In the genomic region with DNA sequence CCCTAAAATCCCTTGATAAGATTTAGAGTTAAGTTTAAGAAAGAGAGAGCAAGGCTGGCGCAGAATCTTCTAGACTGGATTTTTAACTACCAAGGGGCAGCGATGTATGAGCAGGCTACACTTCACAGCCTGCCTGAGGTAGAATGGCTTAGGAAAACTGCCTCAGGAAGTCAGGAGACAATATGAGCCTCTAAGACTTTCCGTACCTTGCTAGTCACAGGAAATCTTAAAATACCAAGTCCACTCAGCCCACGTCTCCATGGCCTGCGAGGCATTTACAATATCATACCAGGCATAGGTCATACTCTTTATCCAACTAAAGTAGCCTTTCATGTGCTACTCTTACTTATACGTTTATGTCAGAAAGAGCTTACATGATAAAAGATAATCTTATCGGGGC, we compare ENCODE assay signal across 15 mouse cellular contexts. TPM values are rescaled to one million over a fixed set of nuclear protein-coding genes. Genes with fewer than 3 reads are reported as not detected.
DNase-seq lines count a peak whose midpoint lies in the region; ATAC-seq and TF ChIP-seq lines count a peak whose summit lies in the region.
"Had no signal": no experiment of that assay in that cellular context is flagged by ENCODE, and none has a peak within 500 bp of the region (broad histone marks: within the 10 kb centered on the region; RNA-seq: fewer than 3 reads in every experiment).

No protein-coding gene starts in this region.

- H3K4me2 ChIP-seq in kidney, embryonic 15.5 days: no peak overlapping the region
- no peak overlapping the region for H3K4me2 ChIP-seq in heart, postnatal 0 days (ENCODE audit: low read depth, low read length)
- H3K4me2 ChIP-seq in forebrain, postnatal 0 days (ENCODE audit: low read depth): no peak overlapping the region
- H3K4me2 ChIP-seq: forebrain, embryonic 12.5 days; liver, embryonic 12.5 days; midbrain, embryonic 11.5 days had no signal

- H3K27ac ChIP-seq in kidney, embryonic 15.5 days: 0 out of 2 replicates have a peak overlapping the region, but pooled peaks have one; percentile 32
- H3K27ac ChIP-seq in cortical plate, adult 2 months (ENCODE audit: insufficient read depth, low read length): 0 out of 2 replicates have a peak overlapping the region, but pooled peaks have one; percentile 3
- H3K27ac ChIP-seq in heart, postnatal 0 days (ENCODE audit: low read depth): peak overlapping the region; percentile 71
- no peak overlapping the region for H3K27ac ChIP-seq in forebrain, postnatal 0 days (ENCODE audit: low read depth, low read length)
- H3K27ac ChIP-seq: forebrain, embryonic 12.5 days; liver, embryonic 12.5 days had no signal

- DNase-seq in heart, adult 8-10 months (ENCODE audit: low spot score): peak; percentile 60
- no peak for DNase-seq in heart, postnatal 14 days
- no peak for DNase-seq in kidney, adult 18-20 months
- no peak for DNase-seq in heart, postnatal 0 days (ENCODE audit: low spot score)
- no peak for DNase-seq in forebrain, postnatal 0 days
- no peak for DNase-seq in adrenal gland, postnatal 36 days
- DNase-seq: B cell, adult 2 months; cerebellum, postnatal 14 days; right cerebral cortex, postnatal 25 days had no signal

- no peak for TF ChIP-seq EP300 in heart, postnatal 0 days (IDR thresholded peaks at IDR 0.05; ENCODE audit: low read depth)

- no peaks in the 10 kb centered on the region for H3K36me3 ChIP-seq in kidney, embryonic 15.5 days
- no peaks in the 10 kb centered on the region for H3K36me3 ChIP-seq in heart, postnatal 0 days (replicated peaks; ENCODE audit: control insufficient read depth, insufficient read depth, low read length)
- no peaks in the 10 kb centered on the region for H3K36me3 ChIP-seq in forebrain, postnatal 0 days (ENCODE audit: insufficient read depth)
- H3K36me3 ChIP-seq: forebrain, embryonic 12.5 days; liver, embryonic 12.5 days had no signal

- no peak overlapping the region for H3K9ac ChIP-seq in kidney, embryonic 15.5 days
- H3K9ac ChIP-seq in heart, postnatal 0 days (replicated peaks; ENCODE audit: low read depth, low read length): no peak overlapping the region
- H3K9ac ChIP-seq in forebrain, postnatal 0 days: no peak overlapping the region
- H3K9ac ChIP-seq: forebrain, embryonic 12.5 days; liver, embryonic 12.5 days had no signal

- no peak for TF ChIP-seq CTCF in cortical plate, adult 2 months (IDR thresholded peaks at IDR 0.05; ENCODE audit: extremely low read depth, insufficient read depth, low read length)
- TF ChIP-seq CTCF in heart, postnatal 0 days (IDR thresholded peaks at IDR 0.05; ENCODE audit: low read depth): no peak
- TF ChIP-seq CTCF in forebrain, postnatal 0 days (IDR thresholded peaks at IDR 0.05; ENCODE audit: low read depth): no peak

- ATAC-seq in kidney, embryonic 15.5 days (replicated peaks; ENCODE audit: low FRiP score): no peak
- ATAC-seq in heart, postnatal 0 days (ENCODE audit: insufficient read depth, low read depth): no peak
- ATAC-seq in forebrain, postnatal 0 days: no peak
- ATAC-seq: inflammation-experienced regulatory T-cells, adult 6 months had no signal

- intact Hi-C loops in heart, postnatal 14 days (cut with DNase I): no loop called here

- WGBS in kidney, embryonic 15.5 days: 67% methylated on average over 7 of the region's 7 CpGs
- WGBS in heart, postnatal 0 days: 45% methylated on average over 7 of the region's 7 CpGs
- WGBS in forebrain, postnatal 0 days: 88% methylated on average over 7 of the region's 7 CpGs

- H3K4me3 ChIP-seq in kidney, embryonic 15.5 days (replicated peaks): no peak overlapping the region
- H3K4me3 ChIP-seq in cortical plate, adult 2 months (ENCODE audit: insufficient read depth, low read length): no peak overlapping the region
- H3K4me3 ChIP-seq in heart, postnatal 0 days (ENCODE audit: low read depth, low read length): no peak overlapping the region
- H3K4me3 ChIP-seq in forebrain, postnatal 0 days (ENCODE audit: low read depth, low read length): no peak overlapping the region
- H3K4me3 ChIP-seq: forebrain, embryonic 12.5 days; liver, embryonic 12.5 days had no signal

- H3K9me3 ChIP-seq in kidney, embryonic 15.5 days (replicated peaks): no peaks in the 10 kb centered on the region
- H3K9me3 ChIP-seq in heart, postnatal 0 days (replicated peaks; ENCODE audit: control insufficient read depth, low read length): no peaks in the 10 kb centered on the region
- H3K9me3 ChIP-seq in forebrain, postnatal 0 days (ENCODE audit: low read length): no peaks in the 10 kb centered on the region
- H3K9me3 ChIP-seq: forebrain, embryonic 12.5 days; liver, embryonic 12.5 days had no signal

- H3K27me3 ChIP-seq in kidney, embryonic 15.5 days: no peaks in the 10 kb centered on the region
- H3K27me3 ChIP-seq in heart, postnatal 0 days (ENCODE audit: control insufficient read depth, insufficient read depth, low read length): no peaks in the 10 kb centered on the region
- H3K27me3 ChIP-seq in forebrain, postnatal 0 days (ENCODE audit: insufficient read depth, low read length): no peaks in the 10 kb centered on the region
- H3K27me3 ChIP-seq: forebrain, embryonic 12.5 days; liver, embryonic 12.5 days had no signal

- no peak for TF ChIP-seq POLR2A in cortical plate, adult 2 months (IDR thresholded peaks at IDR 0.05; ENCODE audit: extremely low read depth, insufficient read depth, low read length)

- H3K4me1 ChIP-seq in kidney, embryonic 15.5 days: peaks cover 10% of the 10 kb centered on the region
- no peaks in the 10 kb centered on the region for H3K4me1 ChIP-seq in cortical plate, adult 2 months (ENCODE audit: control insufficient read depth, insufficient read depth, low read length)
- peaks cover 36% of the 10 kb centered on the region for H3K4me1 ChIP-seq in heart, postnatal 0 days (ENCODE audit: control insufficient read depth, insufficient read depth)
- no peaks in the 10 kb centered on the region for H3K4me1 ChIP-seq in forebrain, postnatal 0 days (ENCODE audit: insufficient read depth)

RNA-seq across cellular contexts. Expression of a gene that starts 48.0 kb away (rescaled TPM):
- total RNA-seq in heart, adult 8-10 months (2022): 10 to 100 TPM; 31.9 to 48.9 (median 41.9) TPM
- total RNA-seq in heart, postnatal 14 days (2021): 100 to 1,000 TPM in 1 of 2 experiments, 10 to 100 TPM in 1; 99.1 to 105 TPM
- polyA plus RNA-seq in kidney, embryonic 15.5 days (2015; fragmentation: Nextera tagmentation; extraction: Ambion mirVana): 18.4 and 21.1 TPM in 2 replicates
- 194 and 210 TPM in 2 replicates for polyA plus RNA-seq in cortical plate, adult 2 months (2012; rRNA removed)
- 160 and 192 TPM in 2 replicates for total RNA-seq in heart, postnatal 0 days (2014; rRNA removed; ENCODE audit: low replicate concordance)
- 66.1 and 74.6 TPM in 2 replicates for polyA plus RNA-seq in heart, postnatal 0 days (2015; fragmentation: Nextera tagmentation; extraction: Ambion mirVana)
- total RNA-seq in forebrain, postnatal 0 days (2014; rRNA removed): 31.2 and 38.7 TPM in 2 replicates
- 25.9 and 31.7 TPM in 2 replicates for polyA plus RNA-seq in forebrain, postnatal 0 days (2015; fragmentation: Nextera tagmentation; extraction: Ambion mirVana)
- total RNA-seq in adrenal gland, postnatal 36 days (2021): 10 to 100 TPM; 17.1 to 31.2 TPM
